Mouse (Mus musculus) gastrocnemius, adult 2 months (tissue): ENCODE data around the gene Stat5b. TPM values are rescaled to one million over a fixed set of nuclear protein-coding genes. Genes with fewer than 3 reads are reported as not detected.
A peak's percentile ranks its signal among the peaks of the same experiment; 100 is the strongest.

Experiments used
- DNase-seq: peaks from one replicate; pipeline ENCODE4 v3.0.0; 2022
- H3K27ac ChIP-seq: fragments of 200-600 bp; 2 replicates; pipeline ENCODE4 v1.8.1; 2022; ENCODE audit warnings: mild to moderate bottlenecking
- H3K4me3 ChIP-seq: fragments of 200-600 bp; 2 replicates; pipeline ENCODE4 v1.8.1; 2022; ENCODE audit warnings: mild to moderate bottlenecking, moderate library complexity
- CTCF ChIP-seq: fragments of 200-600 bp; IDR thresholded peaks from 2 replicates; pipeline ENCODE4 v1.8.1; 2022; ENCODE audit warnings: antibody characterized with exemption, mild to moderate bottlenecking, moderate library complexity
- intact Hi-C: fragments of 180-260 bp; cut with DNase I; formaldehyde crosslinking; loops from one replicate; pipeline ENCODE4 v1.15.1; 2025
- total RNA-seq, 2 experiments: library from RNA; stranded (reverse); gene quantifications; 2 replicates each; pipeline ENCODE4 v1.2.3; 2021

The Stat5b gene
- total RNA-seq, 2 experiments from 2014 or later = 139 to 145 TPM

DNA sequence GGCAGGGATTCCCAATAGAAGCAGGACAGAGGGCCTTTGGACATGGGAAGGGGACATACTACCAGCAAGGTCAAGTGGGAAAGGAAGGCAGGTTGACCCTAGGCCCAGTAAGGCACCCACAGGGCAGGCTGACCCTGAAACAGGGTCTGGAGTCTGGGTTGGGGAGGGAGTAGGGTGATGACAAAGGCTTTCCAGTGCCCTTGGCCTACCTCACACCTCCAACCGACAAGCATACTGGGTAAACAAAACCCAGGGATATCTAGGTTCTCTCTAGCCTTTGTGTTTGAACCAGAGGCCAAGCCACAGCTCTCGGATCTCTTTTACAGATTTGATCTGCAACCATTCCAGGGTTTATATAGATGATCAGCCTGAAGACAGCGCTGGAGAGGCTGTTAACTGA lies 37.2 kb upstream of the Stat5b start:
- no peak for TF ChIP-seq CTCF
- H3K27ac ChIP-seq = no peak overlapping the region
- intact Hi-C loops = no loop called here
- no peak for DNase-seq
- H3K4me3 ChIP-seq = no peak overlapping the region

GRCm38 (mm10) chr11:100887236-100887635 lies 36.7 kb upstream of the Stat5b start:
- Histone ChIP-seq H3K27ac (no peak overlapping the region), H3K4me3 (no peak overlapping the region)
- no peak for TF ChIP-seq CTCF
- no peak for DNase-seq
- intact Hi-C loops = no loop called here

DNA sequence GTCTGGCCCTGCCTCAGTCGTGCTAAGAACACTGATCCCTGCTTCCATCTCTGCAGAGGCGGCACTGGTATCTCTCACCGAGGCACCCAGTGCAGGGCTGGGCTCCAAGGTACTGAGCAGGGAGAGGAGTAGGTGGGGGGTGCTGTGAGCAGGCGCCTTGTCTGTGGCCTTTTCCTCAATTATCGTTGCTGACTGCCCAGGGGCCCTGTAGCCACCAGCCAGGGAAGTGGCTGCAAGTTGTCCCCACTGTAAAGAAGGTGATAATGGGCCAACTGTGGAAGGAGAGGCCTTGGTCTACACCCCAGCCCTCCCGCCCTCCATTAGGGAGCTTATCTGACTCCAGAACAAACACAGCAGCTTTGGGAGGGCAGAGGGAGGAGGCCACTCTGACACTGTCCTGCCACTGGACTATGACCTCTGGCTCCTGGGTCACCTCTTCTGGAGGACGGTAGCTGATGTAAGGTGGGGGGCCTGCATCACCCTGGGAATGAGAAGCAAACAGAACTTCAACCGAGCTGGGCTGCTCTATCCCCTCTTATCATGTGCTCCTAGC lies 35.7 kb upstream of the Stat5b start:
- DNase-seq = no peak
- no peak for TF ChIP-seq CTCF
- Histone ChIP-seq H3K27ac (no peak overlapping the region), H3K4me3 (no peak overlapping the region)
- intact Hi-C loops = no loop called here

- H3K27ac ChIP-seq = peak overlapping the region; percentile 40
- DNase-seq = peak; percentile 28
- TF ChIP-seq CTCF = no peak
- intact Hi-C loops = no loop called here
- H3K4me3 ChIP-seq = no peak overlapping the region
Measured at GRCm38 (mm10) chr11:100885472-100885871, 34.9 kb upstream of the Stat5b start.

DNA sequence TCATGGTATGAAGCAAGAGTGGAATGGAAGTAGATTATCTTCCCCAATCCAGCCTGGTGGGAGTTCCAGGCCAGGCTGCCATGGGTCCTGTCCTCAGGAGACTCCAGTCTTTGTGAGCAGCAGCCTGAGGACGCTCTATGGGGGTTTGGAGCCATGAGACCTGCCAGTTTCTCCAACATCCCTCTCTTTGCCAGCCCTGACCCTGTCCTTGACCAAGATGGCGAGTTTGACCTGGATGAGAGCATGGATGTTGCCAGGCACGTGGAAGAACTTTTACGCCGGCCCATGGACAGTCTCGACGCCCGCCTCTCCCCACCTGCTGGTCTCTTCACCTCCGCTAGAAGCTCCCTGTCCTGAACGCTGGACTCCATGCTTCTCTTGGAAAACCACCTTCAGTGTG lies 33.1 kb upstream of the Stat5b start:
- H3K27ac ChIP-seq = no peak overlapping the region
- TF ChIP-seq CTCF = no peak
- peak; percentile 17 for DNase-seq
- intact Hi-C loops = no loop called here
- no peak overlapping the region for H3K4me3 ChIP-seq

GRCm38 (mm10) chr11:100879321-100880078 lies 29.0 kb upstream of the Stat5b start:
- no peak for DNase-seq
- no peak for TF ChIP-seq CTCF
- H3K27ac ChIP-seq = no peak overlapping the region
- no peak overlapping the region for H3K4me3 ChIP-seq
- intact Hi-C loops = no loop called here

- TF ChIP-seq CTCF = no peak
- intact Hi-C loops = no loop called here
- H3K4me3 ChIP-seq = no peak overlapping the region
- no peak overlapping the region for H3K27ac ChIP-seq
- no peak for DNase-seq
Measured at GRCm38 (mm10) chr11:100875761-100876160, 25.2 kb upstream of the Stat5b start.

GRCm38 (mm10) chr11:100870968-100871350 lies 20.4 kb upstream of the Stat5b start:
- H3K27ac ChIP-seq = no peak overlapping the region
- TF ChIP-seq CTCF = no peak
- DNase-seq = no peak
- intact Hi-C loops = no loop called here
- H3K4me3 ChIP-seq = no peak overlapping the region

- Histone ChIP-seq H3K4me3 (no peak overlapping the region), H3K27ac (0 out of 2 replicates have a peak overlapping the region, but pooled peaks have one; percentile 16)
- intact Hi-C loops = no loop called here
- DNase-seq = no peak
- TF ChIP-seq CTCF = no peak
Measured at GRCm38 (mm10) chr11:100870256-100870967, 19.9 kb upstream of the Stat5b start.

- Histone ChIP-seq H3K4me3 (no peak overlapping the region), H3K27ac (no peak overlapping the region)
- no peak for TF ChIP-seq CTCF
- DNase-seq = peak; percentile 2
- intact Hi-C loops = no loop called here
Measured at GRCm38 (mm10) chr11:100865618-100866017, 15.1 kb upstream of the Stat5b start.

GRCm38 (mm10) chr11:100863141-100863540 lies 12.6 kb upstream of the Stat5b start:
- Histone ChIP-seq H3K27ac (no peak overlapping the region), H3K4me3 (no peak overlapping the region)
- intact Hi-C loops = no loop called here
- no peak for TF ChIP-seq CTCF
- no peak for DNase-seq

DNA sequence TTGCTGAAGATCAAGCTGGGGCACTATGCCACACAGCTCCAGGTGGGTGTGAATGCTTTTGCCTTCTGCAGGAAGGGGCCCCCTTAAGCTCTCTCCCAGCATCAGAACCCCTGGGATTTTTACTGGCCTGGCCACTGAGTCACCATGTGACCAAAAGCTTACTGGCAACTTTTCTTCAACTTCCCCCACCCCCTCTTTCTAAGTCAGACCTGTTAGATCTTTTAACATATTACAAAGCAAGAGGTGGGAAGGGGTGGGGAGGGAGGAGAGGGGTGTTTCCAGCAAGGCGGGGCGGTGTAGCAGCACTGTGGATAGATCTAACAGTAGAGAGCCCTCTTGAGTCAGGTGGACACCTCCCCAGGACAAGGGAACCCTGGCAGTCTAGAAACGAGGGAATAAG lies 11.3 kb upstream of the Stat5b start:
- intact Hi-C loops = no loop called here
- H3K27ac ChIP-seq = no peak overlapping the region
- H3K4me3 ChIP-seq = no peak overlapping the region
- DNase-seq = no peak
- no peak for TF ChIP-seq CTCF

- H3K27ac ChIP-seq = peak overlapping the region; percentile 87; the same call in 1 of the 2 replicates
- DNase-seq = no peak
- intact Hi-C loops = no loop called here
- H3K4me3 ChIP-seq = peak overlapping the region; percentile 85
- no peak for TF ChIP-seq CTCF
Measured at GRCm38 (mm10) chr11:100861335-100861734, 10.8 kb upstream of the Stat5b start.
